Mouse (Mus musculus) midbrain, embryonic 14.5 days (tissue): ENCODE results near the gene Dnajc5g. TPM values are rescaled to one million over a fixed set of nuclear protein-coding genes. Genes with fewer than 3 reads are reported as not detected.
A peak's percentile ranks its signal among the peaks of the same experiment; 100 is the strongest.

ENCODE experiments used
- ATAC-seq: fragments of 200-750 bp; cut with Nextera tagmentation; 2 replicates; pipeline ENCODE4 v1.8.0; 2017; ENCODE audit warnings: moderate number of reproducible peaks, moderate library complexity; ENCODE audit not compliant: low FRiP score, low TSS enrichment
- DNase-seq: peaks from one replicate; pipeline ENCODE4 v3.0.0-alpha.2; 2015
- H3K27ac ChIP-seq: fragments of 300-500 bp; sonication (generic); replicated peaks from 2 replicates; pipeline ENCODE4 v1.5.1; 2014; ENCODE audit warnings: mild to moderate bottlenecking, low read depth, low read length, moderate library complexity
- H3K27me3 ChIP-seq: fragments of 300-500 bp; sonication (generic); 2 replicates; pipeline ENCODE4 v1.6.1; 2014; ENCODE audit warnings: low read length, control low read depth, mixed read lengths; ENCODE audit not compliant: control insufficient read depth, insufficient read depth
- H3K36me3 ChIP-seq: fragments of 300-500 bp; sonication (generic); 2 replicates; pipeline ENCODE4 v1.6.1; 2014; ENCODE audit warnings: low read length, control low read depth; ENCODE audit not compliant: control insufficient read depth, insufficient read depth
- H3K4me1 ChIP-seq: fragments of 300-500 bp; sonication (generic); 2 replicates; pipeline ENCODE4 v1.6.1; 2014; ENCODE audit warnings: mild to moderate bottlenecking, antibody characterized with exemption, low read length, control low read depth; ENCODE audit not compliant: control insufficient read depth, insufficient read depth
- H3K4me2 ChIP-seq: fragments of 300-500 bp; sonication (generic); 2 replicates; pipeline ENCODE4 v1.6.1; 2014; ENCODE audit warnings: mild to moderate bottlenecking, low read length, moderate library complexity
- H3K4me3 ChIP-seq: fragments of 300-500 bp; sonication (generic); replicated peaks from 2 replicates; pipeline ENCODE4 v1.5.1; 2014; ENCODE audit warnings: low read depth, low read length
- H3K9ac ChIP-seq: fragments of 300-500 bp; sonication (generic); replicated peaks from 2 replicates; pipeline ENCODE4 v1.6.1; 2014; ENCODE audit warnings: mild to moderate bottlenecking, low read length, moderate library complexity
- H3K9me3 ChIP-seq: fragments of 300-500 bp; sonication (generic); 2 replicates; pipeline ENCODE4 v1.6.1; 2016; ENCODE audit warnings: low read length, control low read depth, mixed read lengths; ENCODE audit not compliant: control insufficient read depth
- WGBS: fragments of 180-500 bp; shearing (Covaris S2); extraction: QIAGEN DNeasy Blood & Tissue Kit; methylation state at CpG from one replicate; pipeline ENCODE4 v1.1.7; 2014; 5-methylcytosine and 5-hydroxymethylcytosine counted together
- polyA plus RNA-seq: library from polyadenylated mRNA; unstranded; fragments of >200 nt; fragmentation: Nextera tagmentation; extraction: Ambion mirVana; gene quantifications from 2 replicates; pipeline ENCODE4 v1.2.1, GENCODE M21; 2014

Dnajc5g gene
- polyA plus RNA-seq, 1 experiment from 2014 or later = not detected

DNA sequence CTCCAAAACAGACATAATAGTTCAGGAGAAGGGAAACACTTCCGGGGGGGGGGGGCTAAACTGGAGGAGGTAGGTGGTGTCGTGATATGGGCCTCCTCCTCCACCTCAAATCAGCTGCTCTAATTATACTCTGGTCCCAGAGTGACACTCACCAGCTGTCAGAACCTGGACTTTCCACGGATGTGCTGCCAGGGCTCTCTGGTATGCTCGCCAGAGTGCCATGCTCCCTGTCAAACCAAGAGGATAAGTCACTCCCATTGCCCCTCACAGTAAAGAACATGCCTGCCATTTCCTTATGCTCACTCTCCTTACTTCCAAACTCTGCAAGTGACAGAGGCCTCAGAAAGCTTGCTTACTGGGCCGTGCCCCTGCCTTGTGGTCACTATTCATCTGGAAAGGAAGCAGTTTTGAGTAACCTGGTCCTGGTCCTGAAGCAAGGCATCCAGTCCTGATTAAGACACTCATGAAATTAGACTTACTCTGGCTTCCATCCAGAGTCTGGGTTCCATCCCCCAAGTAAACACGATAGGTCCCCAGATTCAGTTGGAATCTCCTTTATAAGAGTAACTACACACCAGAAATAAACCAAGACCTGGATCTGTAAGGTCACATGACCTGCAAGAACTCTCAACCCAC lies 47.5 kb downstream of the Dnajc5g start:
- H3K36me3 ChIP-seq = peaks cover 35% of the 10 kb centered on the region
- 0 out of 2 replicates have a peak, but pooled peaks have one; percentile 38 for ATAC-seq
- H3K4me1 ChIP-seq = peaks cover 6% of the 10 kb centered on the region; the same call in 1 of the 2 replicates
- H3K27me3 ChIP-seq = no peaks in the 10 kb centered on the region
- H3K27ac ChIP-seq = peak overlapping the region; percentile 72; the same call in 1 of the 2 replicates
- 36% methylated on average over 6 of the region's 6 CpGs for WGBS
- no peak for DNase-seq
- peak overlapping the region; percentile 68 for H3K4me3 ChIP-seq
- peak overlapping the region; percentile 75 for H3K9ac ChIP-seq
- no peaks in the 10 kb centered on the region for H3K9me3 ChIP-seq
- peak overlapping the region; percentile 65 for H3K4me2 ChIP-seq

GRCm38 (mm10) chr5:31154152-31154553 lies 48.1 kb downstream of the Dnajc5g start, which contains the start of gene Mpv17:
TSS of gene Mpv17 (minus strand) at chr5:31154251.
- 0% methylated on average over 19 of the region's 19 CpGs for whole genome bisulfite sequencing
- H3K4me2 ChIP-seq = peak within 1 kb of the TSS; percentile 65
- ATAC-seq (peak; percentile 92), DNase-seq (peak; percentile 91)
- H3K9ac ChIP-seq = peak within 1 kb of the TSS; percentile 75
- no peaks in the 10 kb centered on the region for H3K27me3 ChIP-seq
- H3K9me3 ChIP-seq = no peaks in the 10 kb centered on the region
- H3K36me3 ChIP-seq = peaks cover 40% of the 10 kb centered on the region
- H3K27ac ChIP-seq = peak within 1 kb of the TSS; percentile 72
- H3K4me1 ChIP-seq = peaks cover 6% of the 10 kb centered on the region; the same call in 1 of the 2 replicates
- peak within 1 kb of the TSS; percentile 68 for H3K4me3 ChIP-seq

Other genes starting within 250 kb of the Dnajc5g start
- gene Tmem214, start 238.3 kb upstream of the Dnajc5g start, polyA plus RNA-seq = 46.7 and 55.5 TPM in 2 replicates
- gene Agbl5, start 217.6 kb upstream of the Dnajc5g start, polyA plus RNA-seq = 25.9 and 27.8 TPM in 2 replicates
- gene Ost4, start 198.5 kb upstream of the Dnajc5g start, polyA plus RNA-seq = 246 and 266 TPM in 2 replicates
- gene Emilin1, start 192.9 kb upstream of the Dnajc5g start, polyA plus RNA-seq = 3.7 and 11.2 TPM in 2 replicates
- gene Khk, start 184.9 kb upstream of the Dnajc5g start, polyA plus RNA-seq = 7.0 and 7.4 TPM in 2 replicates
- 43.0 and 55.3 TPM in 2 replicates for gene Cgref1, start 160.7 kb upstream of the Dnajc5g start, polyA plus RNA-seq
- 82.6 and 94.7 TPM in 2 replicates for gene Preb, start 145.9 kb upstream of the Dnajc5g start, polyA plus RNA-seq
- gene Tcf23, start 137.6 kb upstream of the Dnajc5g start, polyA plus RNA-seq = 0.08 TPM in 2 replicates
- 163 and 183 TPM in 2 replicates for gene Atraid, start 58.0 kb upstream of the Dnajc5g start, polyA plus RNA-seq
- 19.2 and 19.6 TPM in 2 replicates for gene Slc5a6, start 57.4 kb upstream of the Dnajc5g start, polyA plus RNA-seq
- 11.8 and 17.2 TPM in 2 replicates for gene Cad, start 51.5 kb upstream of the Dnajc5g start, polyA plus RNA-seq
- 19.8 and 20.0 TPM in 2 replicates for gene Slc30a3, start 2.0 kb downstream of the Dnajc5g start, polyA plus RNA-seq
- gene Trim54, start 10.4 kb downstream of the Dnajc5g start, polyA plus RNA-seq = not detected in 2 replicates
- gene Ucn, start 32.5 kb downstream of the Dnajc5g start, polyA plus RNA-seq = not detected in 2 replicates
- 49.0 and 49.9 TPM in 2 replicates for gene Mpv17, start 48.0 kb downstream of the Dnajc5g start, polyA plus RNA-seq
- 0.70 and 1.7 TPM in 2 replicates for gene Gm29609, start 73.6 kb downstream of the Dnajc5g start, polyA plus RNA-seq
- 48.5 and 68.0 TPM in 2 replicates for gene Gtf3c2, start 73.9 kb downstream of the Dnajc5g start, polyA plus RNA-seq
- 114 and 119 TPM in 2 replicates for gene Snx17, start 86.9 kb downstream of the Dnajc5g start, polyA plus RNA-seq
- 78.3 and 91.6 TPM in 2 replicates for gene Eif2b4, start 87.1 kb downstream of the Dnajc5g start, polyA plus RNA-seq
- gene Zfp513, start 96.0 kb downstream of the Dnajc5g start, polyA plus RNA-seq = 8.7 and 8.9 TPM in 2 replicates
- gene Ppm1g, start 114.4 kb downstream of the Dnajc5g start, polyA plus RNA-seq = 162 and 163 TPM in 2 replicates
- gene Nrbp1, start 134.6 kb downstream of the Dnajc5g start, polyA plus RNA-seq = 150 and 153 TPM in 2 replicates
- gene Gm9970, start 134.9 kb downstream of the Dnajc5g start, polyA plus RNA-seq = 0.72 and 0.74 TPM in 2 replicates
- 2.5 and 3.0 TPM in 2 replicates for gene Krtcap3, start 145.4 kb downstream of the Dnajc5g start, polyA plus RNA-seq
- 26.7 and 28.1 TPM in 2 replicates for gene Ift172, start 184.8 kb downstream of the Dnajc5g start, polyA plus RNA-seq
- 86.9 and 128 TPM in 2 replicates for gene Fndc4, start 189.8 kb downstream of the Dnajc5g start, polyA plus RNA-seq
- gene Gckr, start 191.2 kb downstream of the Dnajc5g start, polyA plus RNA-seq = 0.16 and 0.53 TPM in 2 replicates